In genomic region chr7:30434238-30434637, GRCm38 (mm10) we compare ENCODE assay signal across 9 mouse cellular contexts. TPM values are rescaled to one million over a fixed set of nuclear protein-coding genes. Genes with fewer than 3 reads are reported as not detected.
DNase-seq lines count a peak whose midpoint lies in the region; ATAC-seq lines count a peak whose summit lies in the region.
"Had no signal": no experiment of that assay in that cellular context is flagged by ENCODE, and none has a peak within 500 bp of the region (broad histone marks: within the 10 kb centered on the region; RNA-seq: fewer than 3 reads in every experiment).

No protein-coding gene starts in this region.

- 0 out of 2 replicates have a peak, but pooled peaks cover 4% of the 10 kb centered on the region for H3K4me1 ChIP-seq in neural tube, embryonic 15.5 days
- no peaks in the 10 kb centered on the region for H3K4me1 ChIP-seq in embryonic facial prominence, embryonic 10.5 days
- no peaks in the 10 kb centered on the region for H3K4me1 ChIP-seq in midbrain, embryonic 15.5 days
- H3K4me1 ChIP-seq in midbrain, embryonic 10.5 days = no peaks in the 10 kb centered on the region
- H3K4me1 ChIP-seq: heart, embryonic 15.5 days had no signal

- H3K4me3 ChIP-seq in neural tube, embryonic 15.5 days (replicated peaks) = no peak overlapping the region
- H3K4me3 ChIP-seq in embryonic facial prominence, embryonic 10.5 days = no peak overlapping the region
- no peak overlapping the region for H3K4me3 ChIP-seq in midbrain, embryonic 15.5 days
- no peak overlapping the region for H3K4me3 ChIP-seq in midbrain, embryonic 10.5 days
- H3K4me3 ChIP-seq: heart, embryonic 15.5 days had no signal

- no peaks in the 10 kb centered on the region for H3K27me3 ChIP-seq in neural tube, embryonic 15.5 days (replicated peaks)
- peaks cover 42% of the 10 kb centered on the region for H3K27me3 ChIP-seq in embryonic facial prominence, embryonic 10.5 days (replicated peaks; ENCODE audit: low read depth, poor library complexity, severe bottlenecking)
- H3K27me3 ChIP-seq in midbrain, embryonic 15.5 days (replicated peaks) = no peaks in the 10 kb centered on the region
- H3K27me3 ChIP-seq in midbrain, embryonic 10.5 days (ENCODE audit: low read depth, poor library complexity, severe bottlenecking) = peaks cover 33% of the 10 kb centered on the region

- no peak overlapping the region for H3K27ac ChIP-seq in neural tube, embryonic 15.5 days (replicated peaks)
- no peak overlapping the region for H3K27ac ChIP-seq in embryonic facial prominence, embryonic 10.5 days (replicated peaks)
- no peak overlapping the region for H3K27ac ChIP-seq in midbrain, embryonic 15.5 days
- H3K27ac ChIP-seq in midbrain, embryonic 10.5 days (replicated peaks) = no peak overlapping the region
- H3K27ac ChIP-seq: heart, embryonic 15.5 days had no signal

- H3K9me3 ChIP-seq in neural tube, embryonic 15.5 days (replicated peaks) = no peaks in the 10 kb centered on the region
- H3K9me3 ChIP-seq in embryonic facial prominence, embryonic 10.5 days = no peaks in the 10 kb centered on the region
- H3K9me3 ChIP-seq in midbrain, embryonic 15.5 days = no peaks in the 10 kb centered on the region
- H3K9me3 ChIP-seq in midbrain, embryonic 10.5 days (replicated peaks) = no peaks in the 10 kb centered on the region
- H3K9me3 ChIP-seq: heart, embryonic 15.5 days had no signal

- WGBS in neural tube, embryonic 15.5 days = 8% methylated on average over 10 of the region's 10 CpGs
- 5% methylated on average over 10 of the region's 10 CpGs for WGBS in embryonic facial prominence, embryonic 10.5 days
- WGBS in midbrain, embryonic 15.5 days = 3% methylated on average over 10 of the region's 10 CpGs
- 3% methylated on average over 10 of the region's 10 CpGs for WGBS in midbrain, embryonic 10.5 days

- H3K4me2 ChIP-seq in neural tube, embryonic 15.5 days = no peak overlapping the region
- H3K4me2 ChIP-seq in midbrain, embryonic 15.5 days = no peak overlapping the region
- H3K4me2 ChIP-seq: heart, embryonic 15.5 days had no signal

- no peak for ATAC-seq in CD4-positive, CD25-positive, alpha-beta regulatory T cell, adult 4 months
- no peak for ATAC-seq in neural tube, embryonic 15.5 days (ENCODE audit: low FRiP score)
- ATAC-seq in midbrain, embryonic 15.5 days (replicated peaks) = no peak

- H3K36me3 ChIP-seq in neural tube, embryonic 15.5 days = peaks cover 37% of the 10 kb centered on the region
- no peaks in the 10 kb centered on the region; the same call in 1 of the 2 replicates for H3K36me3 ChIP-seq in embryonic facial prominence, embryonic 10.5 days (replicated peaks)
- H3K36me3 ChIP-seq in midbrain, embryonic 15.5 days (replicated peaks) = peaks cover 37% of the 10 kb centered on the region
- peaks cover 44% of the 10 kb centered on the region for H3K36me3 ChIP-seq in midbrain, embryonic 10.5 days
- H3K36me3 ChIP-seq: heart, embryonic 15.5 days had no signal

- H3K9ac ChIP-seq in neural tube, embryonic 15.5 days (replicated peaks) = no peak overlapping the region
- no peak overlapping the region for H3K9ac ChIP-seq in midbrain, embryonic 15.5 days
- H3K9ac ChIP-seq: heart, embryonic 15.5 days had no signal

- DNase-seq in CD4-positive, CD25-positive, alpha-beta regulatory T cell, adult 2 months (ENCODE audit: low read depth, low spot score) = peak; percentile 57
- DNase-seq in neural tube, embryonic 10.5 days (ENCODE audit: extremely low spot score, low spot score) = peak; percentile 47
- peak; percentile 72 for DNase-seq in embryonic facial prominence, embryonic 10.5 days (ENCODE audit: low spot score)
- DNase-seq in naive thymus-derived CD4-positive, alpha-beta T cell, adult 2 months (ENCODE audit: low read depth) = peak; percentile 51
- no peak for DNase-seq in midbrain, embryonic 10.5 days (ENCODE audit: low spot score)

RNA-seq across cellular contexts. Expression of gene Aplp1, which starts 11.1 kb away (rescaled TPM):
- polyA plus RNA-seq in CD4-positive, CD25-positive, alpha-beta regulatory T cell, adult 4 months (2017; shearing (Covaris generic)) = 1 to 10 TPM; 3.1 to 3.5 TPM
- polyA plus RNA-seq in neural tube, embryonic 15.5 days (2015; fragmentation: Nextera tagmentation; extraction: Ambion mirVana) = 577 and 709 TPM in 2 replicates
- 28.6 and 32.3 TPM in 2 replicates for polyA plus RNA-seq in embryonic facial prominence, embryonic 10.5 days (2016; fragmentation: Nextera tagmentation; extraction: Ambion mirVana)
- polyA plus RNA-seq in midbrain, embryonic 15.5 days (2015; fragmentation: Nextera tagmentation; extraction: Ambion mirVana) = 790 and 817 TPM in 2 replicates
- 69.6 and 124 TPM in 2 replicates for polyA plus RNA-seq in midbrain, embryonic 10.5 days (2016; fragmentation: Nextera tagmentation; extraction: Ambion mirVana)

RNA-seq across cellular contexts. Expression of gene Nfkbid, which starts 12.7 kb away (rescaled TPM):
- 10 to 100 TPM; 39.2 to 44.4 TPM for polyA plus RNA-seq in CD4-positive, CD25-positive, alpha-beta regulatory T cell, adult 4 months (2017; shearing (Covaris generic))
- polyA plus RNA-seq in neural tube, embryonic 15.5 days (2015; fragmentation: Nextera tagmentation; extraction: Ambion mirVana) = 2.7 and 3.2 TPM in 2 replicates
- polyA plus RNA-seq in embryonic facial prominence, embryonic 10.5 days (2016; fragmentation: Nextera tagmentation; extraction: Ambion mirVana) = 1.1 and 1.8 TPM in 2 replicates
- 2.4 and 2.8 TPM in 2 replicates for polyA plus RNA-seq in midbrain, embryonic 15.5 days (2015; fragmentation: Nextera tagmentation; extraction: Ambion mirVana)
- polyA plus RNA-seq in midbrain, embryonic 10.5 days (2016; fragmentation: Nextera tagmentation; extraction: Ambion mirVana) = 1.4 and 1.5 TPM in 2 replicates

RNA-seq across cellular contexts. Expression of gene Hcst, which starts 14.6 kb away (rescaled TPM):
- 100 to 1,000 TPM; 356 to 434 TPM for polyA plus RNA-seq in CD4-positive, CD25-positive, alpha-beta regulatory T cell, adult 4 months (2017; shearing (Covaris generic))
- polyA plus RNA-seq in neural tube, embryonic 15.5 days (2015; fragmentation: Nextera tagmentation; extraction: Ambion mirVana) = 0.95 and 4.5 TPM in 2 replicates
- polyA plus RNA-seq in embryonic facial prominence, embryonic 10.5 days (2016; fragmentation: Nextera tagmentation; extraction: Ambion mirVana) = not detected in 2 replicates
- 0.53 and 0.59 TPM in 2 replicates for polyA plus RNA-seq in midbrain, embryonic 15.5 days (2015; fragmentation: Nextera tagmentation; extraction: Ambion mirVana)
- 0.35 TPM in 1 of 2 replicates, not detected in the other for polyA plus RNA-seq in midbrain, embryonic 10.5 days (2016; fragmentation: Nextera tagmentation; extraction: Ambion mirVana)

RNA-seq across cellular contexts. Expression of gene Tyrobp, which starts 20.7 kb away (rescaled TPM):
- polyA plus RNA-seq in CD4-positive, CD25-positive, alpha-beta regulatory T cell, adult 4 months (2017; shearing (Covaris generic)) = 1 to 10 TPM; 6.4 to 7.1 TPM
- 38.6 and 50.0 TPM in 2 replicates for polyA plus RNA-seq in neural tube, embryonic 15.5 days (2015; fragmentation: Nextera tagmentation; extraction: Ambion mirVana)
- 11.8 and 15.4 TPM in 2 replicates for polyA plus RNA-seq in embryonic facial prominence, embryonic 10.5 days (2016; fragmentation: Nextera tagmentation; extraction: Ambion mirVana)
- polyA plus RNA-seq in midbrain, embryonic 15.5 days (2015; fragmentation: Nextera tagmentation; extraction: Ambion mirVana) = 27.8 and 36.6 TPM in 2 replicates
- polyA plus RNA-seq in midbrain, embryonic 10.5 days (2016; fragmentation: Nextera tagmentation; extraction: Ambion mirVana) = 15.7 and 19.6 TPM in 2 replicates

RNA-seq across cellular contexts. Expression of gene Kirrel2, which starts 23.3 kb away (rescaled TPM):
- polyA plus RNA-seq in CD4-positive, CD25-positive, alpha-beta regulatory T cell, adult 4 months (2017; shearing (Covaris generic)) = not detected
- polyA plus RNA-seq in neural tube, embryonic 15.5 days (2015; fragmentation: Nextera tagmentation; extraction: Ambion mirVana) = 0.15 and 0.36 TPM in 2 replicates
- 1.3 and 2.2 TPM in 2 replicates for polyA plus RNA-seq in embryonic facial prominence, embryonic 10.5 days (2016; fragmentation: Nextera tagmentation; extraction: Ambion mirVana)
- polyA plus RNA-seq in midbrain, embryonic 15.5 days (2015; fragmentation: Nextera tagmentation; extraction: Ambion mirVana) = 1.3 and 2.7 TPM in 2 replicates
- 1.7 and 1.9 TPM in 2 replicates for polyA plus RNA-seq in midbrain, embryonic 10.5 days (2016; fragmentation: Nextera tagmentation; extraction: Ambion mirVana)

Comparison
In these comparisons a context has a peak if more than half of its experiments do, and no peak if none do; other contexts are left out.
1. RNA of gene Hcst, which starts 14.6 kb away (polyA plus RNA-seq): 356 to 434 TPM in CD4-positive, CD25-positive, alpha-beta regulatory T cell, adult 4 months; 0.95 to 4.5 TPM in neural tube, embryonic 15.5 days, 0.53 to 0.59 TPM in midbrain, embryonic 15.5 days, not detected in embryonic facial prominence, embryonic 10.5 days and 0.35 TPM in midbrain, embryonic 10.5 days; every median in the first group is over 10 times any median in the second.